Mouse (Mus musculus): ENCODE measurements at regions not wholly inside any gene's neighbourhood (a gene's known extent, or its start where the extent isn't known, plus 50 kb on each side); places are given as distances from the start of the nearest gene placed in this dataset.
"Not testable (repeated sequence)": the region's sequence is repeated elsewhere in the genome, so short reads cannot be mapped to it uniquely, and the experiment has no call there.

GRCm38 (mm10) chr14:36155757-36156156 lies 61.0 kb downstream of the 4930474N05Rik start:
- no peak for DNase-seq

- no peak for DNase-seq
These were observed 61.5 kb downstream of the 4930474N05Rik start for GRCm38 (mm10) chr14:36156175-36156574.

GRCm38 (mm10) chr14:36183701-36184100 lies 89.0 kb downstream of the 4930474N05Rik start:
- DNase-seq = no peak

- no peak for DNase-seq
These were observed 101.8 kb downstream of the 4930474N05Rik start for GRCm38 (mm10) chr14:36196517-36196916.

- no peak for DNase-seq
These were observed 103.7 kb downstream of the 4930474N05Rik start for GRCm38 (mm10) chr14:36198396-36198795.

GRCm38 (mm10) chr14:36203855-36204254 lies 109.1 kb downstream of the 4930474N05Rik start:
- no peak for DNase-seq

GRCm38 (mm10) chr14:36212830-36213229 lies 118.1 kb downstream of the 4930474N05Rik start:
- peak; percentile 31 for DNase-seq

DNA sequence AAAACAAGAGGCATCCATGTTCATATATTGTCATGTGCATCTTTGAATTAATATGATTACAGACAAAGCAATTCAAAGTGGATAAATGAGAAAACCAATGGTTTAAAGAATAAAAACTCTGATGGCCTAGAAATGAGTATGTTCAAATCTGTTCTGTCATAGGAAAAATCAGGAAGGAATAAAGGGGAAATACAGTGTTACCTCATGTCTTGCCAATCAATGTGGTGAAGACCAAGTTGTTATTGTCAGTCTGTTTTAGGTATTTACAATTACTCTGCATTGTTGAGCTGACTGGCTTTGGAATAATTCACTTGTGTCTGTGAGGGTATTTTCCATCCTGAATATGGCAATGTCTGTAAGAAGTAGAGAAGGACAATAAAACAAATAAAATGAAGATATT lies 151.1 kb downstream of the 4930474N05Rik start:
- no peak for DNase-seq

GRCm38 (mm10) chr14:36262126-36262525 lies 167.4 kb downstream of the 4930474N05Rik start:
- DNase-seq = no peak

DNA sequence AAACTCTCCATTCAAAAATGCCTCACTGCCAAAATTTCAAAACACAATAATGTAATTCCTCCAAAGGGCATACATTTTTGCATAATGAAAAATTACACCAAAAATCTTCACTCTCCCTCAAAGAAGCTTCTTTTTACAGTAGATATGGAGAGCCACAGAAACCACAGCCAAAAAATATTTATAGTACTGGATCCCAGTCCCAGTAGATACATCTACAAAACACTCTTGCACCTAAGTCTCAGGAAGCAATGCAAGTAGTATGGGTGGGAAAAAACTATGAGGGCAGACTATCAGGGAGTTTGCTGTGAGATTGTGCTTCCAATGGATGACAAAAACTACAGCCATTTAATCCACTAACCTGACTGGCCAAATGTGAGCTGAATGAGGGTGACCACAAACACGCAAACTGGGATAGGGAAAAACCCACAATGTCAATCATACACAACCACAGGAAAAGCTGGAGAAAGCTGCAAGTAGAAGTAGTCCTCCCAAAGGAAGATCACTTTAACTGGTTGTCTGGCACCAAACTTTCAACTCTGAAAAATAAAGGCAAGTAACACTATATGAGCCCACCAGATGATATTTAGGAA lies 189.2 kb downstream of the 4930474N05Rik start:
- no peak for DNase-seq

GRCm38 (mm10) chr14:36288697-36289286 lies 194.1 kb downstream of the 4930474N05Rik start:
- no peak for DNase-seq

GRCm38 (mm10) chr14:36310324-36310723 lies 215.6 kb downstream of the 4930474N05Rik start:
- DNase-seq = no peak

GRCm38 (mm10) chr14:36314673-36315072 lies 220.0 kb downstream of the 4930474N05Rik start:
- DNase-seq = not testable (repeated sequence)

DNA sequence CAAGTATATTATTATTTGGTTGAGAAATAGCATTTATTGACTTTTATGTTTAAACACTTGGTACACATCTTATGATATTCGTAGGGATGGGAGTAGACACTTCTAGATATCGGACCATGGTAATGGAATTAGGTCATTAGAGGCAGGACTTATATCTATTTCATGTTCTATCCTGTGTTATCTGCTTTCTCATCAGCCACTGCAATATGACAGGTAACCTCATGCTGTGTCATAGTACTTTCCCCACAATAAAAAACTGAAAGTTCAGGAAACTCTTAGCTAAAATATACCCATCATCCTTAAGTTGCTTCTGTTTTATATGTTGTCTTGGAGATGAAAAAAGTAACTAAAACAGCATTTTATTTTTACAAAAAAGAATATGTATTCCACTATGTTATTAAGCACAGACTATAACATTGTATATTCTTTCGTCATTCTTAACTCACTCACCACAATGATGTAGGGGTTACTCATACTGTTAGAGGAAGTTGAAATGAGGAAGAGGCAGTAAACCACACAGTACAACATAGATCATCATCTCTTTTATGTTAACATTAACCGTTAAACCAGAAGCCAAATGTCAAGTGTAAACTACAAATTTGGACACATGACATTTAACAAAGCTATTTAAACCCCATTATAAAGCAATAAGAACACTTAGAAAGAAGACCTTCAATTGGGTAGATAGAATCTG lies 221.8 kb downstream of the 4930474N05Rik start:
- no peak for DNase-seq

- DNase-seq = no peak
These were observed 233.7 kb downstream of the 4930474N05Rik start for GRCm38 (mm10) chr14:36328258-36328891.

GRCm38 (mm10) chr14:36340832-36341231 lies 246.1 kb downstream of the 4930474N05Rik start:
- DNase-seq = no peak
